Mouse (Mus musculus): ENCODE results near the gene Clcc1.
"Not testable (repeated sequence)": the region's sequence is repeated elsewhere in the genome, so short reads cannot be mapped to it uniquely, and the experiment has no call there.

The Clcc1 gene

GRCm38 (mm10) chr3:108653710-108654379 is at the start of gene Clcc1:
Gene Clcc1 (plus strand): TSS chr3:108653913.
- DNase-seq (ENCODE audit: low spot score in 2 of 2) = peak; percentile 93 to 95

GRCm38 (mm10) chr3:108608906-108609305 is 44.8 kb upstream of the Clcc1 start:
- DNase-seq (ENCODE audit: low spot score in 2 of 2) = no peak

GRCm38 (mm10) chr3:108634761-108635160 is 19.0 kb upstream of the Clcc1 start:
- no peak for DNase-seq (ENCODE audit: low spot score in 2 of 2)

GRCm38 (mm10) chr3:108639412-108639811 is 14.3 kb upstream of the Clcc1 start:
- no peak for DNase-seq (ENCODE audit: low spot score in 2 of 2)

GRCm38 (mm10) chr3:108640998-108641397 is 12.7 kb upstream of the Clcc1 start:
- no peak for DNase-seq (ENCODE audit: low spot score in 2 of 2)

GRCm38 (mm10) chr3:108644856-108645255 is 8.9 kb upstream of the Clcc1 start:
- no peak for DNase-seq (ENCODE audit: low spot score in 2 of 2)

GRCm38 (mm10) chr3:108646036-108646435 is 7.7 kb upstream of the Clcc1 start:
- no peak for DNase-seq (ENCODE audit: low spot score in 2 of 2)

GRCm38 (mm10) chr3:108647681-108648080 is 6.0 kb upstream of the Clcc1 start:
- DNase-seq (ENCODE audit: low spot score in 2 of 2) = not testable (repeated sequence)

- DNase-seq (ENCODE audit: low spot score in 2 of 2) = no peak
Measured at GRCm38 (mm10) chr3:108652866-108653642, 659 bp upstream of the Clcc1 start.

GRCm38 (mm10) chr3:108654566-108654965 is 853 bp downstream of the Clcc1 start:
- DNase-seq (ENCODE audit: low spot score in 2 of 2) = no peak

GRCm38 (mm10) chr3:108655486-108655885 is 1.8 kb downstream of the Clcc1 start:
- no peak for DNase-seq (ENCODE audit: low spot score in 2 of 2)

GRCm38 (mm10) chr3:108658612-108659011 is 4.9 kb downstream of the Clcc1 start:
- no peak for DNase-seq (ENCODE audit: low spot score in 2 of 2)

- DNase-seq (ENCODE audit: low spot score in 2 of 2) = no peak
Measured at GRCm38 (mm10) chr3:108660941-108661340, 7.2 kb downstream of the Clcc1 start.

GRCm38 (mm10) chr3:108676616-108677015 is 22.9 kb downstream of the Clcc1 start:
- DNase-seq (ENCODE audit: low spot score in 2 of 2) = no peak

- no peak for DNase-seq (ENCODE audit: low spot score in 2 of 2)
Measured at GRCm38 (mm10) chr3:108681004-108681403, 27.3 kb downstream of the Clcc1 start.

- not testable (repeated sequence) for DNase-seq (ENCODE audit: low spot score in 2 of 2)
Measured at GRCm38 (mm10) chr3:108683597-108683996, 29.9 kb downstream of the Clcc1 start.

GRCm38 (mm10) chr3:108685701-108686100 is 32.0 kb downstream of the Clcc1 start:
- DNase-seq (ENCODE audit: low spot score in 2 of 2) = no peak

GRCm38 (mm10) chr3:108689015-108689441 is 35.3 kb downstream of the Clcc1 start:
- no peak for DNase-seq (ENCODE audit: low spot score in 2 of 2)

GRCm38 (mm10) chr3:108689446-108689845 is 35.7 kb downstream of the Clcc1 start:
- DNase-seq (ENCODE audit: low spot score in 2 of 2) = no peak

GRCm38 (mm10) chr3:108689979-108690378 is 36.3 kb downstream of the Clcc1 start:
- DNase-seq (ENCODE audit: low spot score in 2 of 2) = no peak

- no peak for DNase-seq (ENCODE audit: low spot score in 2 of 2)
Measured at GRCm38 (mm10) chr3:108694321-108694720, 40.6 kb downstream of the Clcc1 start.

- DNase-seq (ENCODE audit: low spot score in 2 of 2) = no peak
Measured at GRCm38 (mm10) chr3:108698662-108699061, 44.9 kb downstream of the Clcc1 start.

- no peak for DNase-seq (ENCODE audit: low spot score in 2 of 2)
Measured at GRCm38 (mm10) chr3:108699786-108700185, 46.1 kb downstream of the Clcc1 start.
